Mouse (Mus musculus): ENCODE results near the gene Metrnl.

Metrnl gene

DNA sequence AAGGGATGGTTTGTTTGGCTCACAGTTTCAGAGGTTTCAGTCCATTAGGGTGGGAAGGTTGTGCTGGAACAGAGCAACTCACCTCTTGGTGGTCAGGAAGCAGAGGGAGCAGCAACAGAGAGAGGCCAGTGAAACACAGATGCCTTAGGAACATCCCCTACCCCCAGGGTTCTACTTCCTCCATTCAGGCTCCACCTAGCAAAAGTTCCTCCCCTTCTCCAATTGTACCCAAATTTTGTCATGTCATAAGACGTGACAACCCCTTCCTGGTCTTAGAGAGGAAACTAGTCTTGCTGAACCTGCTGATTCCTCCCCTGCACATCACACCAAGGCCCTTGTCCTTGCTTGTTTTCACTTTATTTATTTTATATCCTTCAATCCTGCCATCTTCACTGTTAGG is 32.8 kb downstream of the Metrnl start:
- no peak for DNase-seq (ENCODE audit: low read depth in 2 of 2, low spot score in 2 of 2)

- DNase-seq (ENCODE audit: low read depth in 2 of 2, low spot score in 2 of 2): no peak
Observed at GRCm38 (mm10) chr11:121734892-121735291, 33.5 kb downstream of the Metrnl start.

- DNase-seq (ENCODE audit: low read depth in 2 of 2, low spot score in 2 of 2): no peak
Observed at GRCm38 (mm10) chr11:121738616-121739015, 37.3 kb downstream of the Metrnl start.

DNA sequence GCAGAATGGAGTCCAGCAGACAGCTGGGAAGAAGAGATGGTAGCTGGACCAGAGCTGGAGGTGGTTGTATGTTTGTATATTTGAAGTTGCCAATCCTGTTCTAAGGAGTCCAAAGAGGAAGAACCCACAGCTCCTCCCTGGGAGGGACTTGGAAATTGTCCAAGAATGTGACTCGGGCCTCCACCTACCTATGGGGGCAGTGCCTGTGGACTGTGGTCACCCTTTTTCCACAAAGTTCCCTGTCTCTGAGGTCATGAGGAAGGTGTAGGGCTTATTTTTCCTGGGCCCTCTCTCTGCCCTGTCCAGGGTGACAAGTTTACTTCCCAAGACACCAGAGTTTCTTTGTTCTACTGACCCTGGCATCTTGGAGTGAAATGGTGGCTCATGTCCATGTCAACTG is 39.6 kb downstream of the Metrnl start:
- DNase-seq (ENCODE audit: low read depth in 2 of 2, low spot score in 2 of 2): no peak

- no peak for DNase-seq (ENCODE audit: low read depth in 2 of 2, low spot score in 2 of 2)
Observed at GRCm38 (mm10) chr11:121741433-121741832, 40.1 kb downstream of the Metrnl start.

- no peak for DNase-seq (ENCODE audit: low read depth in 2 of 2, low spot score in 2 of 2)
Observed at GRCm38 (mm10) chr11:121743113-121743512, 41.8 kb downstream of the Metrnl start.

DNA sequence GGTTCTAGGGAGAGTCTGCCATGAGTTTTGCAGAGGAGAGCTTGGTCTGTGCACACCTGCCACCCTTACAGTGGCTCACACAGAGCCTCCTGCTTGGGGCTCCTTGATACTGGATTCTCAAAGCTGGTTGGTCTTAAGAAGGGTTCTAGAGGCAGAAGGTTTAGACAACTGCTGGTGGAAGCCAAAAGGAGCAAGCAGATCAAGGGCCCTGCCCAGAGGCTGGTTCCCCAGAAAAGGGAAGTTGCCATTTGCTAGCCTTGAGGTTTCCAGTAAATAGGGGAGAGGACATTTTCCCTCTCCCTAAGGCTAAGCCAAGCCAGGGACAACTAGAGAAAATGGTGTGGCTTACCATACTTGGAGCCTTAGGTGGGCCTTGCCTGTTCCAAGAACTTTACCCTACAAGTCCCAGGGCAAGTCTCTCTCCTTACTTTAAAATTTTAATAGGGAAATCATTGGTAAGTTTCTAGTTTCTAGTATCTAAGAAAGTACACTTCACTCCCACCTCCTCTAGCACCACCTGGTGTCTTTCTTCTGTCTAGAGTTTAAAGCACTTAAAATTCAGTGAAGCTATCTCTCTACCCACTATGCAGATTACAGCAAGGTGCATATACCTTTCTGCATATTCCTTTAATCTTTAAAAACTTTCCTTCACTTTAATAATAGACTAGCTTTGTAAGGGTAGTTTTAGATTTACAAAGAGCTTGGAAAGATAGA is 42.7 kb downstream of the Metrnl start:
- no peak for DNase-seq (ENCODE audit: low read depth in 2 of 2, low spot score in 2 of 2)

DNA sequence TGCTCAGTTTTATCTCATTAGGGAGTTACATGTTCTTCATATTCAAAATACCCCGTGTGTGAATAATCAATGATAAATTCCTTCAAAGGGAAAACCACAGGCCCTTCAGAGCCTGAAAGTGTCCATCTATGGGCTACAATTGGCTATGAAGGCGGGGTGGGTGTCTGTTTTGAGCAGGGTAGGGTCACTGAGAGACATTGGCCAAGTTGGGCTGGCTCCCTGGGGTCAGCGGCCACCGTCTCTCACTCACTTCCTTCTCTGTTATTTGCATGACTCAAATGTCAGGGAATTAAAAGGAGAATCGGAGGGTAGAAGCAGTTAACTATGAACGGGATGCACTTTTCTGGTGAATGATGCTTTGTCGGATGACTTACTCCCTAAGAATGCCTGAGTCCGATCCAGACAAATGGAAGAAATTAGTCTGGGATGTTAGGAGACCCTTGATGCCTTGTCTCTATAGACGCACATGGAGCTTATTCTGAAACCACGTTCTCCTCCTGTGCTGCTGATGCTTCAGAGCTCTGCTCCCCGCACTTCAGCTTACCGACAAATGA is 45.7 kb downstream of the Metrnl start:
- no peak for DNase-seq (ENCODE audit: low read depth in 2 of 2, low spot score in 2 of 2)

GRCm38 (mm10) chr11:121748003-121748684 is 46.8 kb downstream of the Metrnl start:
- DNase-seq (ENCODE audit: low read depth in 2 of 2, low spot score in 2 of 2): no peak
